Mouse (Mus musculus) intestine, embryonic 16.5 days (tissue): Measurements from ENCODE around the gene Trim56. TPM values are rescaled to one million over a fixed set of nuclear protein-coding genes. Genes with fewer than 3 reads are reported as not detected.

ENCODE experiments used
- ATAC-seq: fragments of 200-750 bp; cut with Nextera tagmentation; 2 replicates; pipeline ENCODE4 v1.8.0; 2017; ENCODE audit warnings: moderate TSS enrichment, moderate library complexity
- H3K27ac ChIP-seq: fragments of 300-500 bp; sonication (generic); 2 replicates; pipeline ENCODE4 v1.5.1; 2014; ENCODE audit warnings: mild to moderate bottlenecking, low read length
- H3K27me3 ChIP-seq: fragments of 300-500 bp; sonication (generic); replicated peaks from 2 replicates; pipeline ENCODE4 v1.6.1; 2014; ENCODE audit warnings: low read length, control low read depth, mixed read lengths; ENCODE audit not compliant: control insufficient read depth, insufficient read depth
- H3K36me3 ChIP-seq: fragments of 300-500 bp; sonication (generic); 2 replicates; pipeline ENCODE4 v1.6.1; 2014; ENCODE audit warnings: low read length, control low read depth; ENCODE audit not compliant: control insufficient read depth, insufficient read depth
- H3K4me1 ChIP-seq: fragments of 300-500 bp; sonication (generic); 2 replicates; pipeline ENCODE4 v1.6.1; 2014; ENCODE audit warnings: low read length, control low read depth, mixed read lengths; ENCODE audit not compliant: control insufficient read depth, insufficient read depth
- H3K4me2 ChIP-seq: fragments of 300-500 bp; sonication (generic); 2 replicates; pipeline ENCODE4 v1.6.1; 2014; ENCODE audit warnings: low read depth, low read length, control low read depth
- H3K4me3 ChIP-seq: fragments of 300-500 bp; sonication (generic); 2 replicates; pipeline ENCODE4 v1.5.1; 2014; ENCODE audit warnings: mild to moderate bottlenecking, low read length
- H3K9ac ChIP-seq: fragments of 300-500 bp; sonication (generic); 2 replicates; pipeline ENCODE4 v1.6.1; 2014; ENCODE audit warnings: low read depth, low read length
- H3K9me3 ChIP-seq: fragments of 300-500 bp; sonication (generic); 2 replicates; pipeline ENCODE4 v1.6.1; 2016; ENCODE audit warnings: low read length, control low read depth; ENCODE audit not compliant: control insufficient read depth
- WGBS: fragments of 180-500 bp; shearing (Covaris S2); extraction: QIAGEN DNeasy Blood & Tissue Kit; methylation state at CpG from one replicate; pipeline ENCODE4 v1.1.7; 2014; 5-methylcytosine and 5-hydroxymethylcytosine counted together
- polyA plus RNA-seq: library from polyadenylated mRNA; unstranded; fragments of >200 nt; fragmentation: Nextera tagmentation; extraction: Ambion mirVana; gene quantifications from 2 replicates; pipeline ENCODE4 v1.2.1, GENCODE M21; 2015

Trim56 gene
- polyA plus RNA-seq, 1 experiment from 2014 or later, result 6.5 TPM

GRCm38 (mm10) chr5:137087410-137087809 lies 28.6 kb downstream of the Trim56 start:
- Histone ChIP-seq H3K36me3 (no peaks in the 10 kb centered on the region), H3K4me1 (no peaks in the 10 kb centered on the region), H3K27me3 (no peaks in the 10 kb centered on the region), H3K27ac (no peak overlapping the region), H3K9ac (no peak overlapping the region), H3K9me3 (no peaks in the 10 kb centered on the region), H3K4me2 (no peak overlapping the region), H3K4me3 (no peak overlapping the region)
- no peak for ATAC-seq
- WGBS, result 80% methylated on average over 8 of the region's 8 CpGs

- Histone ChIP-seq H3K4me1 (0 out of 2 replicates have a peak, but pooled peaks cover 1% of the 10 kb centered on the region), H3K9ac (no peak overlapping the region), H3K4me2 (no peak overlapping the region), H3K36me3 (no peaks in the 10 kb centered on the region), H3K9me3 (no peaks in the 10 kb centered on the region), H3K4me3 (no peak overlapping the region), H3K27me3 (no peaks in the 10 kb centered on the region), H3K27ac (no peak overlapping the region)
- ATAC-seq, result no peak
- WGBS, result 88% methylated on average over 3 of the region's 3 CpGs
Measured at GRCm38 (mm10) chr5:137085731-137086130, 30.3 kb downstream of the Trim56 start.

GRCm38 (mm10) chr5:137085021-137085420 lies 31.0 kb downstream of the Trim56 start:
- H3K9me3 ChIP-seq, result no peaks in the 10 kb centered on the region
- H3K36me3 ChIP-seq, result no peaks in the 10 kb centered on the region
- no peak for ATAC-seq
- WGBS, result 72% methylated on average over 6 of the region's 6 CpGs
- H3K4me2 ChIP-seq, result no peak overlapping the region
- H3K27ac ChIP-seq, result no peak overlapping the region
- H3K4me1 ChIP-seq, result 0 out of 2 replicates have a peak, but pooled peaks cover 2% of the 10 kb centered on the region
- H3K27me3 ChIP-seq, result no peaks in the 10 kb centered on the region
- no peak overlapping the region for H3K4me3 ChIP-seq
- H3K9ac ChIP-seq, result no peak overlapping the region

DNA sequence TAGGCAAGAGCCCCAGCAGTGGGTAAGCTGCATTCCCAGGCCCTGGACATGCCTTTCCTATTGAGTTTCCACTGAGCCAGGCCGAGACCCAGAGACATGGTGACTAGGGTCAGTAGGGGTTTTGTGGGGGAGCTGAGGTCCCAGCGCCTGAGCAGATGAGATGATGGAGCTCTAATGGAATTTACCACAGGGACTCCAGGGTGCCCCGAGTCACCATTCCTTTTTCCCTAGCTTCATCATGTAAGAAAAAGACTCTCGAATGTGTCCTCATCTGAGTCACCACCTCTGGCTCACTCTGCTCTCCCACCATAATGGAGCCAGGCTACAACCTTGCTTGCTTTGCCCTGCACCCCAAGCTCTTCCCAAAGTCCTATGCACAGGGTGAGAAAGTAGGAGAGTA lies 33.0 kb downstream of the Trim56 start:
- Histone ChIP-seq H3K4me1 (peaks cover 13% of the 10 kb centered on the region), H3K4me2 (no peak overlapping the region), H3K27ac (no peak overlapping the region), H3K9me3 (no peaks in the 10 kb centered on the region), H3K27me3 (no peaks in the 10 kb centered on the region), H3K4me3 (no peak overlapping the region), H3K9ac (no peak overlapping the region), H3K36me3 (no peaks in the 10 kb centered on the region)
- WGBS, result 78% methylated on average over 4 of the region's 4 CpGs
- no peak for ATAC-seq

GRCm38 (mm10) chr5:137079849-137080248 lies 36.2 kb downstream of the Trim56 start:
- peak overlapping the region; percentile 5; the same call in 1 of the 2 replicates for H3K27ac ChIP-seq
- ATAC-seq, result 0 out of 2 replicates have a peak, but pooled peaks have one; percentile 47
- H3K4me2 ChIP-seq, result no peak overlapping the region
- 41% methylated on average over 5 of the region's 5 CpGs for WGBS
- no peak overlapping the region for H3K4me3 ChIP-seq
- H3K36me3 ChIP-seq, result no peaks in the 10 kb centered on the region
- H3K27me3 ChIP-seq, result no peaks in the 10 kb centered on the region
- no peaks in the 10 kb centered on the region for H3K9me3 ChIP-seq
- H3K4me1 ChIP-seq, result peaks cover 34% of the 10 kb centered on the region
- H3K9ac ChIP-seq, result no peak overlapping the region

GRCm38 (mm10) chr5:137078616-137079015 lies 37.4 kb downstream of the Trim56 start:
- no peak overlapping the region for H3K4me2 ChIP-seq
- H3K36me3 ChIP-seq, result no peaks in the 10 kb centered on the region
- ATAC-seq, result no peak
- 53% methylated on average over 6 of the region's 6 CpGs for WGBS
- H3K4me1 ChIP-seq, result peaks cover 41% of the 10 kb centered on the region
- H3K27me3 ChIP-seq, result no peaks in the 10 kb centered on the region
- no peaks in the 10 kb centered on the region for H3K9me3 ChIP-seq
- no peak overlapping the region for H3K9ac ChIP-seq
- H3K4me3 ChIP-seq, result no peak overlapping the region
- H3K27ac ChIP-seq, result no peak overlapping the region

GRCm38 (mm10) chr5:137078041-137078440 lies 38.0 kb downstream of the Trim56 start:
- Histone ChIP-seq H3K27ac (no peak overlapping the region), H3K9ac (no peak overlapping the region), H3K27me3 (no peaks in the 10 kb centered on the region), H3K4me1 (peaks cover 41% of the 10 kb centered on the region), H3K36me3 (no peaks in the 10 kb centered on the region), H3K9me3 (no peaks in the 10 kb centered on the region), H3K4me3 (no peak overlapping the region), H3K4me2 (no peak overlapping the region; the same call in 1 of the 2 replicates)
- peak; percentile 41; the same call in 1 of the 2 replicates for ATAC-seq
- WGBS, result 56% methylated on average over 14 of the region's 14 CpGs

DNA sequence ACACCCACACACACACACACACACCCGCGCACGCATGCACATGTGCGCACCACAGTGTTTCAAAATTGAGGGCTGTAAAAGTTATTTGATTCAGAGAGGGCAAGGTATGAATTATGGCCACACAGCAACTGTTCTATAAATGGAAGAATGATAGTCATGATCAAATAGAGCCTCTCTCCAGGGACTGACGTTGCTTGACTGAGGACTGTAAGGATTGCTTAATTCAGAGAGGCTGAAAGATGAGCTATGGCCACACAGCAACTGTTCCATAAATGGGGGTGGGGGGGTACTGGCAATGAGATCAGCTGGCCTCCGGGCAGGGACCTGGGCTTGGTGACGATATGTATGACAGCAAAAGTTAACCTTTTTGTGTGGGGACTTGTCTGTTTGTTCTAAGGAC lies 38.8 kb downstream of the Trim56 start:
- ATAC-seq, result no peak
- H3K4me1 ChIP-seq, result peaks cover 47% of the 10 kb centered on the region
- H3K4me2 ChIP-seq, result no peak overlapping the region
- no peak overlapping the region for H3K4me3 ChIP-seq
- 0 out of 2 replicates have a peak overlapping the region, but pooled peaks have one; percentile 25 for H3K27ac ChIP-seq
- H3K36me3 ChIP-seq, result no peaks in the 10 kb centered on the region
- 76% methylated on average over 7 of the region's 7 CpGs for WGBS
- no peak overlapping the region for H3K9ac ChIP-seq
- H3K9me3 ChIP-seq, result no peaks in the 10 kb centered on the region
- H3K27me3 ChIP-seq, result no peaks in the 10 kb centered on the region

- no peak overlapping the region for H3K9ac ChIP-seq
Measured at GRCm38 (mm10) chr5:137076191-137076930, 39.6 kb downstream of the Trim56 start.

More at GRCm38 (mm10) chr5:137076191-137076930, 39.6 kb downstream of the Trim56 start:
- Histone ChIP-seq H3K4me3 (no peak overlapping the region), H3K27ac (peak overlapping the region; percentile 73), H3K27me3 (no peaks in the 10 kb centered on the region), H3K4me1 (peaks cover 51% of the 10 kb centered on the region), H3K36me3 (no peaks in the 10 kb centered on the region), H3K9me3 (no peaks in the 10 kb centered on the region), H3K4me2 (no peak overlapping the region)
- 35% methylated on average over 12 of the region's 12 CpGs for WGBS
- peak; percentile 20; the same call in 1 of the 2 replicates for ATAC-seq
